Comparison of ENCODE assay signal across 9 mouse cellular contexts in the genomic region with DNA sequence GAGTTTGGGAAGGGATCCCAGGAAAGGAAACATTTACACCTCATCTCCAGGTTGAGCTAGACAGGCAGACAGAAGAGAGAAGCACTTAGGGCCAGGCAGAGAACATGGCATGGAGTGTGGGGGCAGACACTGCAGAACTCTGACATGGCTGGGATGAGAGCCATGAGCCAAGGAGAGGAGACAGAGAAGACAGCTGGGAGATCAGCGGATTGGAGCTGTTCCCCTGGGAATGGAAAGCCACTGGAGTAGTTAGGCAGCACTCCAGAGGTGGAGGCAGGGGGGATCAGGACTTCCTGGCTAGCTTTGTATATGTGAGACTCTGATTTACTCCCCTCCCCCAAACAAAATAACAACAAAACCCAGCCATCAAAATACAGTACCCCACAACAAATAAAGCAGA. TPM values are rescaled to one million over a fixed set of nuclear protein-coding genes. Genes with fewer than 3 reads are reported as not detected.
DNase-seq lines count a peak whose midpoint lies in the region; ATAC-seq lines count a peak whose summit lies in the region.
"Had no signal": no experiment of that assay in that cellular context is flagged by ENCODE, and none has a peak within 500 bp of the region (broad histone marks: within the 10 kb centered on the region; RNA-seq: fewer than 3 reads in every experiment).

No protein-coding gene starts in this region.

- 32% methylated on average over 1 of the region's 1 CpGs for WGBS in stomach, embryonic 16.5 days
- 22% methylated on average over 1 of the region's 1 CpGs for WGBS in midbrain, embryonic 15.5 days

- H3K4me1 ChIP-seq in stomach, embryonic 16.5 days (ENCODE audit: control insufficient read depth, insufficient read depth, low read length), result peaks cover 51% of the 10 kb centered on the region
- peaks cover 43% of the 10 kb centered on the region for H3K4me1 ChIP-seq in midbrain, embryonic 15.5 days

- H3K9me3 ChIP-seq in stomach, embryonic 16.5 days (replicated peaks; ENCODE audit: control insufficient read depth, low read length), result no peaks in the 10 kb centered on the region
- H3K9me3 ChIP-seq in midbrain, embryonic 15.5 days, result no peaks in the 10 kb centered on the region

- ATAC-seq in stomach, embryonic 16.5 days (ENCODE audit: insufficient read depth, low FRiP score), result 0 out of 2 replicates have a peak, but pooled peaks have one; percentile 55
- ATAC-seq in midbrain, embryonic 15.5 days (replicated peaks), result no peak

- H3K9ac ChIP-seq in stomach, embryonic 16.5 days (ENCODE audit: low read length), result no peak overlapping the region
- no peak overlapping the region for H3K9ac ChIP-seq in midbrain, embryonic 15.5 days
- H3K9ac ChIP-seq: liver, embryonic 14.5 days had no signal

- no peaks in the 10 kb centered on the region for H3K27me3 ChIP-seq in stomach, embryonic 16.5 days (ENCODE audit: control insufficient read depth, insufficient read depth, low read length)
- no peaks in the 10 kb centered on the region for H3K27me3 ChIP-seq in midbrain, embryonic 15.5 days (replicated peaks)

- peak overlapping the region; percentile 31; the same call in 1 of the 2 replicates for H3K27ac ChIP-seq in stomach, embryonic 16.5 days (ENCODE audit: low read length)
- H3K27ac ChIP-seq in midbrain, embryonic 15.5 days, result no peak overlapping the region
- H3K27ac ChIP-seq: liver, embryonic 14.5 days had no signal

- no peak overlapping the region for H3K4me2 ChIP-seq in stomach, embryonic 16.5 days (ENCODE audit: low read depth, low read length)
- no peak overlapping the region for H3K4me2 ChIP-seq in midbrain, embryonic 15.5 days

- no peaks in the 10 kb centered on the region for H3K36me3 ChIP-seq in stomach, embryonic 16.5 days (ENCODE audit: control insufficient read depth, insufficient read depth, low read length)
- H3K36me3 ChIP-seq in midbrain, embryonic 15.5 days (replicated peaks), result no peaks in the 10 kb centered on the region

- peak; percentile 51 to 59 for DNase-seq in heart, adult 18-20 months
- no peak for DNase-seq in heart, postnatal 10 days
- DNase-seq in left cerebral cortex, postnatal 4 days, result peak; percentile 52
- DNase-seq in left cerebral cortex, postnatal 36 days (ENCODE audit: low spot score in 2 of 2), result no peak
- peak; percentile 43 to 69 for DNase-seq in kidney, postnatal 25 days
- DNase-seq in retina, postnatal 1 day, result no peak

- intact Hi-C loops in heart, postnatal 10 days (cut with DNase I), result no loop called here
- intact Hi-C loops in left cerebral cortex, postnatal 4 days (cut with DNase I), result no loop called here
- intact Hi-C loops in left cerebral cortex, postnatal 36 days (cut with DNase I), result no loop called here

- H3K4me3 ChIP-seq in stomach, embryonic 16.5 days (replicated peaks; ENCODE audit: low read length), result no peak overlapping the region
- no peak overlapping the region for H3K4me3 ChIP-seq in midbrain, embryonic 15.5 days

RNA-seq across cellular contexts. Expression of a gene that starts 7.1 kb away (rescaled TPM):
- 10 to 100 TPM; 35.6 to 40.0 TPM for total RNA-seq in heart, adult 18-20 months (2021)
- total RNA-seq in heart, postnatal 10 days (2021), result 10 to 100 TPM; 43.9 to 50.9 TPM
- 10 to 100 TPM; 50.7 to 54.5 TPM for total RNA-seq in left cerebral cortex, postnatal 4 days (2021)
- 10 to 100 TPM; 31.6 to 38.0 TPM for total RNA-seq in left cerebral cortex, postnatal 36 days (2021)
- 14.2 and 17.7 TPM in 2 replicates for polyA plus RNA-seq in stomach, embryonic 16.5 days (2015; fragmentation: Nextera tagmentation; extraction: Ambion mirVana)
- polyA plus RNA-seq in midbrain, embryonic 15.5 days (2015; fragmentation: Nextera tagmentation; extraction: Ambion mirVana), result 12.5 and 14.1 TPM in 2 replicates

Comparison
In these comparisons a context has a peak if more than half of its experiments do, and no peak if none do; other contexts are left out.
1. DNase-seq: peak in heart, adult 18-20 months (2 of 2), left cerebral cortex, postnatal 4 days (single experiment) and kidney, postnatal 25 days (2 of 2); none in heart, postnatal 10 days (0 of 2), left cerebral cortex, postnatal 36 days (0 of 2) and retina, postnatal 1 day (single experiment).